Mouse (Mus musculus) stomach, embryonic 15.5 days (tissue): ENCODE data around the gene Gm10477. TPM values are rescaled to one million over a fixed set of nuclear protein-coding genes. Genes with fewer than 3 reads are reported as not detected.
"Not testable (repeated sequence)": the region's sequence is repeated elsewhere in the genome, so short reads cannot be mapped to it uniquely, and the experiment has no call there.

Source experiments
- ATAC-seq: fragments of 200-750 bp; cut with Nextera tagmentation; 2 replicates; pipeline ENCODE4 v1.8.0; 2017; ENCODE audit warnings: low read depth, moderate number of reproducible peaks, moderate TSS enrichment; ENCODE audit not compliant: insufficient read depth, low FRiP score
- H3K27ac ChIP-seq: fragments of 300-500 bp; sonication (generic); 2 replicates; pipeline ENCODE4 v1.5.1; 2015; ENCODE audit warnings: mild to moderate bottlenecking, inconsistent platforms
- H3K27me3 ChIP-seq: fragments of 300-500 bp; sonication (generic); replicated peaks from 2 replicates; pipeline ENCODE4 v1.6.1; 2015; ENCODE audit warnings: inconsistent platforms
- H3K36me3 ChIP-seq: fragments of 300-500 bp; sonication (generic); 2 replicates; pipeline ENCODE4 v1.6.1; 2015; ENCODE audit warnings: inconsistent platforms
- H3K4me1 ChIP-seq: fragments of 300-500 bp; sonication (generic); 2 replicates; pipeline ENCODE4 v1.6.1; 2015; ENCODE audit warnings: inconsistent platforms
- H3K4me2 ChIP-seq: fragments of 300-500 bp; sonication (generic); 2 replicates; pipeline ENCODE4 v1.6.1; 2015; ENCODE audit warnings: mild to moderate bottlenecking, inconsistent platforms
- H3K4me3 ChIP-seq: fragments of 300-500 bp; sonication (generic); replicated peaks from 2 replicates; pipeline ENCODE4 v1.5.1; 2015; ENCODE audit warnings: inconsistent platforms
- H3K9ac ChIP-seq: fragments of 300-500 bp; sonication (generic); 2 replicates; pipeline ENCODE4 v1.6.1; 2015; ENCODE audit warnings: inconsistent platforms
- H3K9me3 ChIP-seq: fragments of 300-500 bp; sonication (generic); 2 replicates; pipeline ENCODE4 v1.6.1; 2016; ENCODE audit warnings: inconsistent platforms
- WGBS: fragments of 180-500 bp; shearing (Covaris S2); methylation state at CpG from one replicate; pipeline ENCODE4 v1.1.7; 2015; 5-methylcytosine and 5-hydroxymethylcytosine counted together
- polyA plus RNA-seq: library from polyadenylated mRNA; unstranded; fragments of >200 nt; fragmentation: Nextera tagmentation; extraction: Ambion mirVana; gene quantifications from 2 replicates; pipeline ENCODE4 v1.2.1, GENCODE M21; 2015

The Gm10477 gene
- polyA plus RNA-seq = not detected in 2 replicates

- H3K4me3 ChIP-seq, H3K9me3 ChIP-seq, H3K27ac ChIP-seq, H3K9ac ChIP-seq, H3K4me2 ChIP-seq, ATAC-seq, H3K4me1 ChIP-seq, H3K36me3 ChIP-seq, H3K27me3 ChIP-seq: not testable (repeated sequence)
- 81% methylated on average over 6 of the region's 6 CpGs for WGBS
Observed at GRCm38 (mm10) chrX:56524442-56524841, at the start of gene Gm10477. Gene Gm10477, plus strand, starts transcription at chrX:56524742.

DNA sequence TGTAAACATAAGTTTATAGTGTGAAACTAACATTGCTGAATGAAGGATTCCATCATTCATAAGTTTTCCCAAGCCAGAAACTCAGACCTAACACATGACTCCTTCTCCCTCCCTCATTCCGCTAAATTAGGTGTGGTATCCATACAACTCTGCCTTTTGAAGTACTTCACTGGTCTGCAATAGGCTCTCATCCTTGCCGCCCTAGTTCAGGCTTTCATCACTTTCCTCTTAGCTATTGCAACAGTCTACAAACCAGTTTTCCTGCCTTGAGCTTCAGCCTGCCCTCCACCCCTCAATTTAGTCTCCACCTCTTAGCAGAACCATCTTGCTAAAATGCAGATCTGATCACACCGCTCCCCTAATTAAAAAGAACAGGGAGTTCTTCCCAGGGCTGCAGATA, 47.0 kb upstream of the Gm10477 start:
- ATAC-seq = no peak
- Histone ChIP-seq H3K36me3 (no peaks in the 10 kb centered on the region), H3K9ac (no peak overlapping the region), H3K4me1 (no peaks in the 10 kb centered on the region), H3K27ac (no peak overlapping the region), H3K9me3 (no peaks in the 10 kb centered on the region), H3K27me3 (no peaks in the 10 kb centered on the region), H3K4me2 (no peak overlapping the region), H3K4me3 (no peak overlapping the region)
- WGBS = 86% methylated on average over 3 of the region's 3 CpGs

- H3K27ac ChIP-seq = no peak overlapping the region
- no peaks in the 10 kb centered on the region for H3K4me1 ChIP-seq
- ATAC-seq = no peak
- H3K9ac ChIP-seq = no peak overlapping the region
- H3K4me3 ChIP-seq = no peak overlapping the region
- WGBS = 69% methylated on average over 3 of the region's 3 CpGs
- H3K4me2 ChIP-seq = no peak overlapping the region
- no peaks in the 10 kb centered on the region for H3K27me3 ChIP-seq
- no peaks in the 10 kb centered on the region for H3K9me3 ChIP-seq
- no peaks in the 10 kb centered on the region for H3K36me3 ChIP-seq
Observed at GRCm38 (mm10) chrX:56481906-56482305, 42.6 kb upstream of the Gm10477 start.

DNA sequence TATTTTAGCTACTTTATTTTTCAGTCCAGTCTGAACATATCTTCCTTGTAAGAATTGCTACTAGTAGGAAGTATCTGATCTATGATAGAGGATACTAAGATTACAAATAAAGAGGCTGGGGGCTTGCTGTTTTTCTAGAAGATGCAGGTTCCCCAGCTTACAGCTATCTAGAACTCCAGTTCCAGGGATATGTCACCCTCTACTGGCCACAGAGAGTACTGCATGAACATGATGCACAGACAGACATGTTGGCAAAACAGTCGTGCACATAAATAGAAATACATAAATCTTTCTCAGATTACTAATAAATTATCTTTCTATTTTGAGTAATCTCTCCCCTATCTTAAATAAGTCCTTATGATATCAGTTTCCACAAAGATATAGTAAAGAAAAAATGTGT, 34.8 kb upstream of the Gm10477 start:
- Histone ChIP-seq H3K4me1 (no peaks in the 10 kb centered on the region), H3K9me3 (no peaks in the 10 kb centered on the region), H3K27ac (no peak overlapping the region), H3K4me3 (no peak overlapping the region), H3K9ac (no peak overlapping the region), H3K4me2 (no peak overlapping the region), H3K36me3 (no peaks in the 10 kb centered on the region), H3K27me3 (no peaks in the 10 kb centered on the region)
- ATAC-seq = no peak
- 11% methylated on average over 1 of the region's 1 CpGs for WGBS

DNA sequence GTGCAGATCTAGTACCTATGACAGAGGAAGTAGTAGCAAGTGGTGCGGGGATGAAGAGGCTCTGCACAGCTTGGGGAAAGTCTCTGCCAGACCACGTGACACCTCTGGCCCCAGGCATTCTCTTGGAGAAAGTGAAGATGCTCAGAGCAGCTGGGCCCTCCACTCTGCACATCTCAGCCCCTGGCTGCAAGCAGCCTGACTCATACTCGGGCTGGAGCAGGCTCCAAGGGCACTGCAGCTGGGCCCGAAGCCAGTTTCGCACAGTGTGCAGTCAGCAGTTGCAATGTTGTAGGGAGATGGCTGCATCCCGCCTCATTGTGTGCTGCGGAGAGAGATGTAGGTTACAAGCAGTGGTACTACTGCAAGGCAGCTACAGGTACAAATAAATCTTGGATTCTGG, 27.3 kb upstream of the Gm10477 start:
- Histone ChIP-seq H3K4me2 (no peak overlapping the region), H3K4me3 (no peak overlapping the region), H3K27ac (no peak overlapping the region), H3K27me3 (no peaks in the 10 kb centered on the region), H3K9ac (no peak overlapping the region), H3K9me3 (no peaks in the 10 kb centered on the region), H3K36me3 (no peaks in the 10 kb centered on the region), H3K4me1 (no peaks in the 10 kb centered on the region)
- 81% methylated on average over 7 of the region's 7 CpGs for WGBS
- no peak for ATAC-seq

- Histone ChIP-seq H3K4me3 (no peak overlapping the region), H3K36me3 (no peaks in the 10 kb centered on the region), H3K27me3 (no peaks in the 10 kb centered on the region), H3K4me1 (no peaks in the 10 kb centered on the region), H3K9me3 (no peaks in the 10 kb centered on the region), H3K9ac (no peak overlapping the region), H3K4me2 (no peak overlapping the region), H3K27ac (no peak overlapping the region)
- ATAC-seq = no peak
- 10% methylated on average over 3 of the region's 3 CpGs for WGBS
Observed at GRCm38 (mm10) chrX:56531266-56531665, 6.7 kb downstream of the Gm10477 start.

DNA sequence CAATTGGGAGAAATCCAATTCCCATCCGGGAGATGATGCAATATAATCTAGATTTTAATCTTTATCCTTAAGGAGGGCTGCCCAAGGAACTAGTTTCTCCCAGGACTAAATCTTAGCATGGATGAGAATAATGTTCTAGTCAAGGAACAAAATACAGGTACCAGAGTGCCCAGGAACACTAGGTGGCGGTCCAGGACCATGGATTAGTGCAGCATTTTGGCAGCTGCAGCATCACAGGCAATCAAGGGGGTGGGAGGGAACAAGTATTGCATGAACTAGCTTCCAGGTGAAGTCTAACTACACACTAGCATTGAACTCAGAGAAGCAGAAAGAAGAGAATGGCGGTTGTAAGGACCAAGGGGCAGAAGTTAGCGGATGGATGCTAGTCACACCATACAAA, 12.6 kb downstream of the Gm10477 start:
- no peak for ATAC-seq
- WGBS = 55% methylated on average over 4 of the region's 4 CpGs
- Histone ChIP-seq H3K9ac (no peak overlapping the region), H3K4me3 (no peak overlapping the region), H3K4me1 (no peaks in the 10 kb centered on the region), H3K4me2 (no peak overlapping the region), H3K9me3 (no peaks in the 10 kb centered on the region), H3K27me3 (no peaks in the 10 kb centered on the region), H3K36me3 (no peaks in the 10 kb centered on the region), H3K27ac (no peak overlapping the region)

- Histone ChIP-seq H3K4me3 (no peak within 1 kb of the TSS), H3K9ac (no peak within 1 kb of the TSS), H3K27ac (no peak within 1 kb of the TSS), H3K27me3 (no peaks in the 10 kb centered on the region), H3K9me3 (no peaks in the 10 kb centered on the region), H3K4me2 (no peak within 1 kb of the TSS), H3K36me3 (no peaks in the 10 kb centered on the region), H3K4me1 (no peaks in the 10 kb centered on the region)
- 84% methylated on average over 7 of the region's 7 CpGs for WGBS
- no peak for ATAC-seq
Observed at GRCm38 (mm10) chrX:56549506-56549905, 25.0 kb downstream of the Gm10477 start, which contains the start of gene Gm648. Gene Gm648, minus strand, starts transcription at chrX:56549606.

GRCm38 (mm10) chrX:56553584-56553983, 29.0 kb downstream of the Gm10477 start:
- WGBS = 66% methylated on average over 3 of the region's 3 CpGs
- no peak for ATAC-seq
- Histone ChIP-seq H3K9me3 (no peaks in the 10 kb centered on the region), H3K27ac (no peak overlapping the region), H3K9ac (no peak overlapping the region), H3K4me3 (no peak overlapping the region), H3K27me3 (no peaks in the 10 kb centered on the region), H3K4me2 (no peak overlapping the region), H3K4me1 (no peaks in the 10 kb centered on the region), H3K36me3 (no peaks in the 10 kb centered on the region)

- H3K4me2 ChIP-seq = no peak overlapping the region
- no peaks in the 10 kb centered on the region for H3K36me3 ChIP-seq
- H3K27ac ChIP-seq = no peak overlapping the region
- H3K9me3 ChIP-seq = no peaks in the 10 kb centered on the region
- H3K4me3 ChIP-seq = no peak overlapping the region
- H3K9ac ChIP-seq = no peak overlapping the region
- 22% methylated on average over 6 of the region's 6 CpGs for WGBS
- no peaks in the 10 kb centered on the region for H3K4me1 ChIP-seq
- ATAC-seq = no peak
- H3K27me3 ChIP-seq = no peaks in the 10 kb centered on the region
Observed at GRCm38 (mm10) chrX:56572465-56572864, 47.9 kb downstream of the Gm10477 start.

Other genes starting within 250 kb of the Gm10477 start
- gene Zfp449, start 178.3 kb upstream of the Gm10477 start, polyA plus RNA-seq = 7.5 and 9.8 TPM in 2 replicates
- 5.7 and 6.1 TPM in 2 replicates for gene Smim10l2a, start 150.2 kb upstream of the Gm10477 start, polyA plus RNA-seq
- gene Gm2174, start 76.8 kb upstream of the Gm10477 start, polyA plus RNA-seq = 1.2 and 4.2 TPM in 2 replicates
- 25.3 and 25.5 TPM in 2 replicates for gene Ints6l, start 69.9 kb upstream of the Gm10477 start, polyA plus RNA-seq
- gene Gm648, start 24.9 kb downstream of the Gm10477 start, polyA plus RNA-seq = not detected in 2 replicates
- 21.2 and 24.8 TPM in 2 replicates for gene Mmgt1, start 73.3 kb downstream of the Gm10477 start, polyA plus RNA-seq
- 12.0 and 13.5 TPM in 2 replicates for gene Slc9a6, start 85.0 kb downstream of the Gm10477 start, polyA plus RNA-seq
- 69.8 and 72.3 TPM in 2 replicates for gene Fhl1, start 207.0 kb downstream of the Gm10477 start, polyA plus RNA-seq